Mouse (Mus musculus) intestine, embryonic 15.5 days (tissue): ENCODE measurements at regions not wholly inside any gene's neighbourhood (a gene's known extent, or its start where the extent isn't known, plus 50 kb on each side); places are given as distances from the start of the nearest gene placed in this dataset.

Source experiments
- ATAC-seq: fragments of 200-750 bp; cut with Nextera tagmentation; 2 replicates; pipeline ENCODE4 v1.8.0; 2017; ENCODE audit warnings: moderate TSS enrichment, moderate library complexity
- H3K27ac ChIP-seq: fragments of 300-500 bp; sonication (generic); 2 replicates; pipeline ENCODE4 v1.5.1; 2015; ENCODE audit warnings: mild to moderate bottlenecking, inconsistent platforms
- H3K27me3 ChIP-seq: fragments of 300-500 bp; sonication (generic); replicated peaks from 2 replicates; pipeline ENCODE4 v1.6.1; 2015; ENCODE audit warnings: inconsistent platforms
- H3K36me3 ChIP-seq: fragments of 300-500 bp; sonication (generic); 2 replicates; pipeline ENCODE4 v1.6.1; 2015; ENCODE audit warnings: inconsistent platforms
- H3K4me1 ChIP-seq: fragments of 300-500 bp; sonication (generic); replicated peaks from 2 replicates; pipeline ENCODE4 v1.6.1; 2015; ENCODE audit warnings: inconsistent platforms
- H3K4me2 ChIP-seq: fragments of 300-500 bp; sonication (generic); replicated peaks from 2 replicates; pipeline ENCODE4 v1.6.1; 2015; ENCODE audit warnings: mild to moderate bottlenecking, inconsistent platforms
- H3K4me3 ChIP-seq: fragments of 300-500 bp; sonication (generic); replicated peaks from 2 replicates; pipeline ENCODE4 v1.5.1; 2015; ENCODE audit warnings: inconsistent platforms
- H3K9ac ChIP-seq: fragments of 300-500 bp; sonication (generic); 2 replicates; pipeline ENCODE4 v1.6.1; 2015; ENCODE audit warnings: inconsistent platforms
- H3K9me3 ChIP-seq: fragments of 300-500 bp; sonication (generic); 2 replicates; pipeline ENCODE4 v1.6.1; 2016; ENCODE audit warnings: inconsistent platforms
- WGBS: fragments of 180-500 bp; shearing (Covaris S2); methylation state at CpG from one replicate; pipeline ENCODE4 v1.1.7; 2015; 5-methylcytosine and 5-hydroxymethylcytosine counted together

- no peak overlapping the region for H3K9ac ChIP-seq
- ATAC-seq = no peak
- H3K27ac ChIP-seq = no peak overlapping the region
- H3K4me3 ChIP-seq = no peak overlapping the region
- H3K36me3 ChIP-seq = no peaks in the 10 kb centered on the region
- H3K9me3 ChIP-seq = no peaks in the 10 kb centered on the region
- WGBS = 88% methylated on average over 4 of the region's 4 CpGs
- H3K4me1 ChIP-seq = no peaks in the 10 kb centered on the region
- H3K4me2 ChIP-seq = no peak overlapping the region
- H3K27me3 ChIP-seq = no peaks in the 10 kb centered on the region
Measured at GRCm38 (mm10) chr6:78599751-78600150, 131.1 kb upstream of the Reg3g start.

- ATAC-seq = no peak
- 88% methylated on average over 4 of the region's 4 CpGs for WGBS
- no peaks in the 10 kb centered on the region for H3K4me1 ChIP-seq
- H3K27ac ChIP-seq = no peak overlapping the region
- H3K36me3 ChIP-seq = no peaks in the 10 kb centered on the region
- no peak overlapping the region for H3K4me2 ChIP-seq
- no peaks in the 10 kb centered on the region for H3K9me3 ChIP-seq
- no peak overlapping the region for H3K9ac ChIP-seq
- no peaks in the 10 kb centered on the region for H3K27me3 ChIP-seq
- H3K4me3 ChIP-seq = no peak overlapping the region
Measured at GRCm38 (mm10) chr6:78570000-78570597, 101.4 kb upstream of the Reg3g start.

GRCm38 (mm10) chr6:78553008-78553698, 84.5 kb upstream of the Reg3g start:
- H3K9ac ChIP-seq = no peak overlapping the region
- no peaks in the 10 kb centered on the region for H3K27me3 ChIP-seq
- H3K9me3 ChIP-seq = no peaks in the 10 kb centered on the region
- H3K36me3 ChIP-seq = no peaks in the 10 kb centered on the region
- no peak overlapping the region for H3K4me2 ChIP-seq
- no peak for ATAC-seq
- H3K4me1 ChIP-seq = no peaks in the 10 kb centered on the region
- WGBS = 53% methylated on average over 11 of the region's 11 CpGs
- H3K27ac ChIP-seq = no peak overlapping the region
- H3K4me3 ChIP-seq = no peak overlapping the region

GRCm38 (mm10) chr6:78552353-78552698, 83.7 kb upstream of the Reg3g start:
- Histone ChIP-seq H3K4me1 (no peaks in the 10 kb centered on the region), H3K9ac (no peak overlapping the region), H3K4me2 (no peak overlapping the region), H3K27me3 (no peaks in the 10 kb centered on the region), H3K27ac (no peak overlapping the region), H3K9me3 (no peaks in the 10 kb centered on the region), H3K4me3 (no peak overlapping the region), H3K36me3 (no peaks in the 10 kb centered on the region)
- ATAC-seq = no peak
- WGBS = 51% methylated on average over 5 of the region's 5 CpGs

- Histone ChIP-seq H3K4me2 (no peak overlapping the region), H3K4me3 (no peak overlapping the region), H3K4me1 (no peaks in the 10 kb centered on the region), H3K9ac (no peak overlapping the region), H3K9me3 (no peaks in the 10 kb centered on the region), H3K27ac (no peak overlapping the region), H3K36me3 (no peaks in the 10 kb centered on the region), H3K27me3 (no peaks in the 10 kb centered on the region)
- WGBS = 67% methylated on average over 8 of the region's 8 CpGs
- no peak for ATAC-seq
Measured at GRCm38 (mm10) chr6:78551666-78552352, 83.1 kb upstream of the Reg3g start.

- no peak for ATAC-seq
- Histone ChIP-seq H3K27me3 (no peaks in the 10 kb centered on the region), H3K27ac (no peak overlapping the region), H3K9me3 (no peaks in the 10 kb centered on the region), H3K4me2 (no peak overlapping the region), H3K9ac (no peak overlapping the region), H3K36me3 (no peaks in the 10 kb centered on the region), H3K4me3 (no peak overlapping the region), H3K4me1 (no peaks in the 10 kb centered on the region)
- WGBS = 71% methylated on average over 4 of the region's 4 CpGs
Measured at GRCm38 (mm10) chr6:78548476-78548875, 79.8 kb upstream of the Reg3g start.

- Histone ChIP-seq H3K27me3 (no peaks in the 10 kb centered on the region), H3K4me1 (no peaks in the 10 kb centered on the region), H3K27ac (no peak overlapping the region), H3K9me3 (no peaks in the 10 kb centered on the region), H3K9ac (no peak overlapping the region), H3K36me3 (no peaks in the 10 kb centered on the region), H3K4me2 (no peak overlapping the region), H3K4me3 (no peak overlapping the region)
- no peak for ATAC-seq
- 83% methylated on average over 1 of the region's 1 CpGs for WGBS
Measured at GRCm38 (mm10) chr6:78547721-78548120, 79.0 kb upstream of the Reg3g start.

GRCm38 (mm10) chr6:78544238-78544637, 75.6 kb upstream of the Reg3g start:
- H3K4me2 ChIP-seq = no peak overlapping the region
- WGBS = 16% methylated on average over 2 of the region's 2 CpGs
- no peaks in the 10 kb centered on the region for H3K9me3 ChIP-seq
- no peaks in the 10 kb centered on the region for H3K36me3 ChIP-seq
- ATAC-seq = no peak
- no peak overlapping the region for H3K27ac ChIP-seq
- no peaks in the 10 kb centered on the region for H3K4me1 ChIP-seq
- H3K9ac ChIP-seq = no peak overlapping the region
- no peaks in the 10 kb centered on the region for H3K27me3 ChIP-seq
- no peak overlapping the region for H3K4me3 ChIP-seq

GRCm38 (mm10) chr6:78537476-78537875, 68.8 kb upstream of the Reg3g start:
- Histone ChIP-seq H3K9ac (no peak overlapping the region), H3K4me1 (no peaks in the 10 kb centered on the region), H3K4me3 (no peak overlapping the region), H3K4me2 (no peak overlapping the region), H3K9me3 (no peaks in the 10 kb centered on the region), H3K27me3 (no peaks in the 10 kb centered on the region), H3K36me3 (no peaks in the 10 kb centered on the region), H3K27ac (no peak overlapping the region)
- no peak for ATAC-seq
- 76% methylated on average over 1 of the region's 1 CpGs for WGBS

- 34% methylated on average over 4 of the region's 4 CpGs for WGBS
- H3K36me3 ChIP-seq = no peaks in the 10 kb centered on the region
- no peak overlapping the region for H3K9ac ChIP-seq
- H3K4me1 ChIP-seq = no peaks in the 10 kb centered on the region
- H3K27ac ChIP-seq = no peak overlapping the region
- no peak overlapping the region for H3K4me2 ChIP-seq
- ATAC-seq = peak; percentile 93
- H3K9me3 ChIP-seq = no peaks in the 10 kb centered on the region
- no peaks in the 10 kb centered on the region for H3K27me3 ChIP-seq
- H3K4me3 ChIP-seq = no peak overlapping the region
Measured at GRCm38 (mm10) chr6:78526986-78527762, 58.5 kb upstream of the Reg3g start.
